Mouse (Mus musculus) T-helper 17 cell (primary cell): Measurements from ENCODE around the gene Prdm11.

Source experiments
- in situ Hi-C, 2 experiments: fragments of 300-600 bp; cut with MboI, MseI; formaldehyde crosslinking; loops; 1 replicate in 1 of 2; 2 replicates in 1 of 2; pipeline ENCODE4 v1.15.1; 2025; ENCODE audit warnings: high pct_unique_total_duplicates in 2 of 2

The Prdm11 gene

GRCm38 (mm10) chr2:93045818-93046508 is at the start of gene Prdm11:
Gene Prdm11 (minus strand): TSS chr2:93046167.
- in situ Hi-C loops: loop anchor here in 1 of 2 experiments (10.0 kb wide), 1 partner anchor 141 kb away; no protein-coding TSS in a partner anchor

- in situ Hi-C loops: no loop called here
These were observed 46.4 kb upstream of the Prdm11 start for GRCm38 (mm10) chr2:93092347-93092746.

GRCm38 (mm10) chr2:93091679-93092078 is 45.7 kb upstream of the Prdm11 start:
- in situ Hi-C loops: no loop called here

- in situ Hi-C loops: no loop called here
These were observed 43.6 kb upstream of the Prdm11 start for GRCm38 (mm10) chr2:93089379-93090089.

GRCm38 (mm10) chr2:93088006-93088405 is 42.0 kb upstream of the Prdm11 start:
- in situ Hi-C loops: no loop called here

- in situ Hi-C loops: no loop called here
These were observed 39.5 kb upstream of the Prdm11 start for GRCm38 (mm10) chr2:93085291-93086027.

GRCm38 (mm10) chr2:93084481-93084880 is 38.5 kb upstream of the Prdm11 start:
- in situ Hi-C loops: loop anchor here in 1 of 2 experiments (5.0 kb wide), 1 partner anchor 83 kb away; no protein-coding TSS in a partner anchor

- in situ Hi-C loops: loop anchor here in 1 of 2 experiments (5.0 kb wide), 1 partner anchor 84 kb away; no protein-coding TSS in a partner anchor
These were observed 37.4 kb upstream of the Prdm11 start for GRCm38 (mm10) chr2:93083317-93083716.

GRCm38 (mm10) chr2:93082846-93083245 is 36.9 kb upstream of the Prdm11 start:
- in situ Hi-C loops: loop anchor here in 1 of 2 experiments (5.0 kb wide), 1 partner anchor 84 kb away; no protein-coding TSS in a partner anchor

GRCm38 (mm10) chr2:93080871-93081608 is 35.1 kb upstream of the Prdm11 start:
- in situ Hi-C loops: loop anchor here in 1 of 2 experiments (5.0 kb wide), 1 partner anchor 86 kb away; no protein-coding TSS in a partner anchor

- in situ Hi-C loops: no loop called here
These were observed 33.4 kb upstream of the Prdm11 start for GRCm38 (mm10) chr2:93079394-93079793.

- in situ Hi-C loops: no loop called here
These were observed 30.6 kb upstream of the Prdm11 start for GRCm38 (mm10) chr2:93076578-93076955.

- in situ Hi-C loops: no loop called here
These were observed 30.0 kb upstream of the Prdm11 start for GRCm38 (mm10) chr2:93075738-93076577.

GRCm38 (mm10) chr2:93071656-93072055 is 25.7 kb upstream of the Prdm11 start:
- in situ Hi-C loops: loop anchor here in 1 of 2 experiments (5.0 kb wide), 1 partner anchor 131 kb away; no protein-coding TSS in a partner anchor

GRCm38 (mm10) chr2:93068942-93069341 is 23.0 kb upstream of the Prdm11 start:
- in situ Hi-C loops: loop anchor here (5.0 kb wide), 2 partner anchors 157 to 182 kb away; no protein-coding TSS in a partner anchor

GRCm38 (mm10) chr2:93063347-93063746 is 17.4 kb upstream of the Prdm11 start:
- in situ Hi-C loops: no loop called here

GRCm38 (mm10) chr2:93051873-93052272 is 5.9 kb upstream of the Prdm11 start:
- in situ Hi-C loops: no loop called here

GRCm38 (mm10) chr2:93048601-93049323 is 2.8 kb upstream of the Prdm11 start:
- in situ Hi-C loops: loop anchor here in 1 of 2 experiments (10.0 kb wide), 1 partner anchor 144 kb away; no protein-coding TSS in a partner anchor

GRCm38 (mm10) chr2:93047491-93048050 is 1.6 kb upstream of the Prdm11 start:
- in situ Hi-C loops: loop anchor here in 1 of 2 experiments (10.0 kb wide), 1 partner anchor 143 kb away; no protein-coding TSS in a partner anchor
